Mouse (Mus musculus): ENCODE data around the gene Pif1. TPM values are rescaled to one million over a fixed set of nuclear protein-coding genes. Genes with fewer than 3 reads are reported as not detected.

Pif1 gene
- total and polyA plus RNA-seq, 3 experiments: 11.2 to 14.5 (median 12.2) TPM

GRCm38 (mm10) chr9:65547844-65548243 lies 39.1 kb upstream of the Pif1 start:
- DNase-seq (ENCODE audit: extremely low read depth): no peak
- Histone ChIP-seq H3K9me3 (replicated peaks; ENCODE audit: low read length) (no peaks in the 10 kb centered on the region), H3K4me2 (ENCODE audit: insufficient read depth, low read depth, poor library complexity, severe bottlenecking) (no peak overlapping the region), H3K4me3 (replicated peaks in 1 of 3; ENCODE audit: low read depth in 2 of 3, low read length in 2 of 3, poor library complexity in 1 of 3) (no peak overlapping the region), H3K27me3 (replicated peaks) (no peaks in the 10 kb centered on the region), H3K79me2 (replicated peaks; ENCODE audit: control insufficient read depth, extremely low read depth, insufficient read depth, poor library complexity, severe bottlenecking) (no peaks in the 10 kb centered on the region), H3K9ac (ENCODE audit: insufficient read depth, low read depth) (no peak overlapping the region), H3K4me1 (ENCODE audit: control insufficient read depth in 1 of 2, insufficient read depth in 2 of 2) (peaks cover 38 to 81% of the 10 kb centered on the region in 2 experiments), H3K36me3 (replicated peaks in 1 of 2; ENCODE audit: control insufficient read depth in 1 of 2, insufficient read depth in 1 of 2, low read length in 1 of 2) (peaks cover 0 to 4% of the 10 kb centered on the region in 2 experiments), H3K27ac (ENCODE audit: insufficient read depth, low read depth) (no peak overlapping the region)
- dilution Hi-C loops (cut with MboI; ENCODE audit: extremely low pct_ligation_motif_present, extremely low pct_unique_long_range_greater_than_20kb, low sequenced_read_pairs) (no loop called here), in situ Hi-C loops (cut with MboI; ENCODE audit: low pct_ligation_motif_present, low pct_unique_long_range_greater_than_20kb, low sequenced_read_pairs) (no loop called here)
- TF ChIP-seq ETS1 (conservative IDR thresholded peaks at IDR 0.05; ENCODE audit: low read depth, low read length): no peak

GRCm38 (mm10) chr9:65548311-65548710 lies 38.6 kb upstream of the Pif1 start:
- Histone ChIP-seq H3K4me1 (ENCODE audit: control insufficient read depth in 1 of 2, insufficient read depth in 2 of 2) (peaks cover 38 to 81% of the 10 kb centered on the region in 2 experiments), H3K79me2 (replicated peaks; ENCODE audit: control insufficient read depth, extremely low read depth, insufficient read depth, poor library complexity, severe bottlenecking) (no peaks in the 10 kb centered on the region), H3K27me3 (replicated peaks) (no peaks in the 10 kb centered on the region), H3K9me3 (replicated peaks; ENCODE audit: low read length) (no peaks in the 10 kb centered on the region), H3K27ac (ENCODE audit: insufficient read depth, low read depth) (no peak overlapping the region), H3K4me2 (ENCODE audit: insufficient read depth, low read depth, poor library complexity, severe bottlenecking) (no peak overlapping the region), H3K9ac (ENCODE audit: insufficient read depth, low read depth) (no peak overlapping the region), H3K36me3 (replicated peaks in 1 of 2; ENCODE audit: control insufficient read depth in 1 of 2, insufficient read depth in 1 of 2, low read length in 1 of 2) (peaks cover 0 to 8% of the 10 kb centered on the region in 2 experiments), H3K4me3 (replicated peaks in 1 of 3; ENCODE audit: low read depth in 2 of 3, low read length in 2 of 3, poor library complexity in 1 of 3) (no peak overlapping the region)
- no peak for DNase-seq (ENCODE audit: extremely low read depth)
- TF ChIP-seq RCOR1 (conservative IDR thresholded peaks at IDR 0.05; ENCODE audit: low read depth, low read length) (no peak), KAT2A (IDR thresholded peaks at IDR 0.05; ENCODE audit: insufficient replicate concordance, low read length) (no peak), RAD21 (IDR thresholded peaks at IDR 0.05; ENCODE audit: low read depth, low read length) (no peak), CHD1 (IDR thresholded peaks at IDR 0.05; ENCODE audit: low read depth, low read length) (no peak), EP300 (IDR thresholded peaks at IDR 0.05; ENCODE audit: low read length) (no peak), BHLHE40 (IDR thresholded peaks at IDR 0.05; ENCODE audit: low read depth, low read length) (no peak), POLR2AphosphoS2 (IDR thresholded peaks at IDR 0.05; ENCODE audit: low read depth, low read length) (no peak), SIN3A (IDR thresholded peaks at IDR 0.05; ENCODE audit: low read length) (no peak), MYC (IDR thresholded peaks at IDR 0.05; ENCODE audit: low read depth, low read length) (no peak), MAX (IDR thresholded peaks at IDR 0.05; ENCODE audit: low read length) (no peak), UBTF (IDR thresholded peaks at IDR 0.05; ENCODE audit: low read depth, low read length) (no peak), MAFK (IDR thresholded peaks at IDR 0.05; ENCODE audit: insufficient replicate concordance, low read length) (no peak), TBP (conservative IDR thresholded peaks at IDR 0.05; ENCODE audit: low read depth, low read length) (no peak), NRF1 (IDR thresholded peaks at IDR 0.05; ENCODE audit: low read depth, low read length) (no peak), MAZ (IDR thresholded peaks at IDR 0.05; ENCODE audit: low read depth, low read length) (no peak), POLR2A (IDR thresholded peaks at IDR 0.05; ENCODE audit: low read depth, low read length) (no peak), USF1 (IDR thresholded peaks at IDR 0.05; ENCODE audit: low read depth, low read length) (no peak), ZC3H11A (IDR thresholded peaks at IDR 0.05; ENCODE audit: low read depth, low read length) (no peak)
- in situ Hi-C loops (cut with MboI; ENCODE audit: low pct_ligation_motif_present, low pct_unique_long_range_greater_than_20kb, low sequenced_read_pairs) (no loop called here), dilution Hi-C loops (cut with MboI; ENCODE audit: extremely low pct_ligation_motif_present, extremely low pct_unique_long_range_greater_than_20kb, low sequenced_read_pairs) (no loop called here)
